Mouse (Mus musculus) E14TG2a.4 (cell line): ENCODE measurements around the gene Mtmr6.

ENCODE experiments used
- CTCF ChIP-seq: conservative IDR thresholded peaks from 2 replicates; pipeline ENCODE4 v1.5.1; 2014; ENCODE audit warnings: low read length
- NANOG ChIP-seq: IDR thresholded peaks from 2 replicates; pipeline ENCODE4 v1.6.1; 2014; ENCODE audit warnings: borderline replicate concordance, low read length, mixed read lengths

DNA sequence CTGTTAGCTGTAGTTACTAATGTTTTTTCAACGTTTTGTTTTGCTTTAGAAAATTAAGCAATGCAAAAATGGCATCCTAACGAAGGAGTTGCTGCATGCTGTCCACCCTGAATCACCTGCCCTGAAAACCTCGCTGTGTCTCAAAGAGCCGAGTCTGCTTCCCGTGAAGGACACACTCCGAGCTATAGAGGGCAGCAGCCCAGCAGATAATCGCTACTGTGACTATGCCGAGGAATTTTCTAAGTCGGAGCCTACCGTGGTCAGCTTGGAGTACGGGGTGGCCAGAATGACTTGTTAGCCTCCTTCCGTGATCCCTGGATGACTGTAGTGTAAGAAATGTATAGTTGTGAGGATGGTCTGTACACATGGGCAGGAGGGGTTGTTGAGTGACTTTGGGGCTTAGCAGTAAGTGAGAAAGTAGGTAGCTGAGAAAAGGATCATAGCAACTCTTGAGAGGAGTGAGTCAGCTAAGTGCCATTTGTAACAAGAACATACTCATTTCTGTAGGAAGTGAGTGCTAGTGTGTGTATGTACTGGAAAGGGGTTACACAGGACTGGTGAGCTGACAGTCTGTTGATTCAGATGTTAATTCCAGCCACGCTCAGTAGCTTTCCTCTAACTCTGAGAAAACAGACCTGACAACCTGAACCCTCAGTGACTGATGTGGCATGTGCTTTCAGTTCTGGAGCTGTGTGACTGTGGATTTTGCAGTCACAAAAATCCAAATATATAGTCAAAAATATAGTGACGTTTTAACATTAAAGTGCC lies 35.4 kb downstream of the Mtmr6 start:
- TF ChIP-seq CTCF (no peak), NANOG (no peak)
